ENCODE assay signal across 8 mouse cellular contexts in the genomic region with DNA sequence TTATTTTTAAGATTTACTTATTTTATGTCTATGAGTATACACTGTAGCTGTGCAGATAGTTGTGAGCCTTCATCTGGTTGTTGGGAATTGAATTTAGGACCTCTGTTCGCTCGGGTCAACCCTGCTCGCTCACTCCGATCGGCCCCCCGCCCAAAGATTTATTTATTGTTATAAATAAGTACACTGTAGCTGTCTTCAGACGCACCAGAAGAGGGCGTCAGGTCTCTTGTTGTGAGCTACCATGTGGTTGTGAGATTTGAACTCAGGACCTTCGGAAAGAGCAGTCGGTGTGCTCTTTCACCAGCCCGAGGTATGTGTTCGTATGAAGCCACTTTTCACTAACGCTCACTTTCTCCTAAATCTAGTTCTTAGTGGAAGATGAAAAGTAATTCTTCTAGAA. TPM values are rescaled to one million over a fixed set of nuclear protein-coding genes. Genes with fewer than 3 reads are reported as not detected.
DNase-seq lines count a peak whose midpoint lies in the region; ATAC-seq lines count a peak whose summit lies in the region.

No protein-coding gene starts in this region.

- DNase-seq in CD4-positive, CD25-positive, alpha-beta regulatory T cell, adult 2 months (ENCODE audit: low read depth, low spot score) = peak; percentile 42
- peak; percentile 7 for DNase-seq in thymus, postnatal 0 days (ENCODE audit: low spot score)
- DNase-seq in thymus, postnatal 10 days (ENCODE audit: low spot score in 2 of 2) = no peak
- DNase-seq in spleen, postnatal 4 days (ENCODE audit: low spot score in 2 of 2) = peak; percentile 25 to 66
- DNase-seq in left cerebral cortex, postnatal 4 days = no peak

- H3K4me1 ChIP-seq in hindbrain, embryonic 12.5 days = peaks cover 20% of the 10 kb centered on the region
- H3K4me1 ChIP-seq in liver, embryonic 12.5 days = peaks cover 25% of the 10 kb centered on the region

- WGBS in hindbrain, embryonic 12.5 days = 50% methylated on average over 13 of the region's 13 CpGs
- 36% methylated on average over 13 of the region's 13 CpGs for WGBS in liver, embryonic 12.5 days (ENCODE audit: insufficient replicate concordance)

- H3K4me3 ChIP-seq in hindbrain, embryonic 12.5 days = peak overlapping the region; percentile 89
- H3K4me3 ChIP-seq in liver, embryonic 12.5 days = peak overlapping the region; percentile 94

- no peak for ATAC-seq in CD4-positive, CD25-positive, alpha-beta regulatory T cell, adult 4 months
- no peak for ATAC-seq in hindbrain, embryonic 12.5 days (ENCODE audit: low FRiP score)
- ATAC-seq in liver, embryonic 12.5 days = no peak

- no peaks in the 10 kb centered on the region for H3K27me3 ChIP-seq in hindbrain, embryonic 12.5 days
- no peaks in the 10 kb centered on the region for H3K27me3 ChIP-seq in liver, embryonic 12.5 days (replicated peaks)

- peaks cover 20% of the 10 kb centered on the region for H3K36me3 ChIP-seq in hindbrain, embryonic 12.5 days
- H3K36me3 ChIP-seq in liver, embryonic 12.5 days = peaks cover 40% of the 10 kb centered on the region

- peak overlapping the region; percentile 62 for H3K4me2 ChIP-seq in hindbrain, embryonic 12.5 days (replicated peaks)
- peak overlapping the region; percentile 84 for H3K4me2 ChIP-seq in liver, embryonic 12.5 days

- no peaks in the 10 kb centered on the region for H3K9me3 ChIP-seq in hindbrain, embryonic 12.5 days (replicated peaks)
- H3K9me3 ChIP-seq in liver, embryonic 12.5 days (replicated peaks) = no peaks in the 10 kb centered on the region

- peak overlapping the region; percentile 87 for H3K9ac ChIP-seq in hindbrain, embryonic 12.5 days
- peak overlapping the region; percentile 95 for H3K9ac ChIP-seq in liver, embryonic 12.5 days

- no peak overlapping the region for H3K27ac ChIP-seq in hindbrain, embryonic 12.5 days
- peak overlapping the region; percentile 99 for H3K27ac ChIP-seq in liver, embryonic 12.5 days

- intact Hi-C loops in left cerebral cortex, postnatal 4 days (cut with DNase I) = no loop called here

RNA-seq across cellular contexts. Expression of a gene that starts 0.8 kb away (rescaled TPM):
- polyA plus RNA-seq in CD4-positive, CD25-positive, alpha-beta regulatory T cell, adult 4 months (2017; shearing (Covaris generic)) = 10 to 100 TPM; 11.4 to 16.4 TPM
- 22.9 and 26.4 TPM in 2 replicates for polyA plus RNA-seq in thymus, postnatal 0 days (2015; fragmentation: Nextera tagmentation; extraction: Ambion mirVana)
- polyA plus RNA-seq in hindbrain, embryonic 12.5 days (2016; fragmentation: Nextera tagmentation; extraction: Ambion mirVana) = 36.7 and 38.6 TPM in 2 replicates
- polyA plus RNA-seq in liver, embryonic 12.5 days (2016; fragmentation: Nextera tagmentation; extraction: Ambion mirVana) = 20.8 and 21.6 TPM in 2 replicates
- 10 to 100 TPM; 34.2 to 38.6 TPM for total RNA-seq in left cerebral cortex, postnatal 4 days (2021)

RNA-seq across cellular contexts. Expression of a gene that starts 38.1 kb away (rescaled TPM):
- polyA plus RNA-seq in CD4-positive, CD25-positive, alpha-beta regulatory T cell, adult 4 months (2017; shearing (Covaris generic)) = 10 to 100 TPM; 29.2 to 31.7 TPM
- polyA plus RNA-seq in thymus, postnatal 0 days (2015; fragmentation: Nextera tagmentation; extraction: Ambion mirVana) = 64.7 and 67.4 TPM in 2 replicates
- polyA plus RNA-seq in hindbrain, embryonic 12.5 days (2016; fragmentation: Nextera tagmentation; extraction: Ambion mirVana) = 77.5 and 81.0 TPM in 2 replicates
- polyA plus RNA-seq in liver, embryonic 12.5 days (2016; fragmentation: Nextera tagmentation; extraction: Ambion mirVana) = 46.5 and 48.1 TPM in 2 replicates
- total RNA-seq in left cerebral cortex, postnatal 4 days (2021) = 10 to 100 TPM; 66.5 to 66.9 TPM

RNA-seq across cellular contexts. Expression of a gene that starts 54.3 kb away (rescaled TPM):
- polyA plus RNA-seq in CD4-positive, CD25-positive, alpha-beta regulatory T cell, adult 4 months (2017; shearing (Covaris generic)) = 1 to 10 TPM; 1.1 to 2.7 TPM
- 7.6 and 9.1 TPM in 2 replicates for polyA plus RNA-seq in thymus, postnatal 0 days (2015; fragmentation: Nextera tagmentation; extraction: Ambion mirVana)
- polyA plus RNA-seq in hindbrain, embryonic 12.5 days (2016; fragmentation: Nextera tagmentation; extraction: Ambion mirVana) = 7.4 and 9.5 TPM in 2 replicates
- polyA plus RNA-seq in liver, embryonic 12.5 days (2016; fragmentation: Nextera tagmentation; extraction: Ambion mirVana) = 24.4 and 26.1 TPM in 2 replicates
- total RNA-seq in left cerebral cortex, postnatal 4 days (2021) = 1 to 10 TPM; 5.9 to 7.0 TPM

RNA-seq across cellular contexts. Expression of a gene that starts 54.5 kb away (rescaled TPM):
- polyA plus RNA-seq in CD4-positive, CD25-positive, alpha-beta regulatory T cell, adult 4 months (2017; shearing (Covaris generic)) = 1 to 10 TPM; 4.8 to 6.5 TPM
- 20.0 and 21.0 TPM in 2 replicates for polyA plus RNA-seq in thymus, postnatal 0 days (2015; fragmentation: Nextera tagmentation; extraction: Ambion mirVana)
- polyA plus RNA-seq in hindbrain, embryonic 12.5 days (2016; fragmentation: Nextera tagmentation; extraction: Ambion mirVana) = 18.7 and 21.8 TPM in 2 replicates
- 26.5 and 27.9 TPM in 2 replicates for polyA plus RNA-seq in liver, embryonic 12.5 days (2016; fragmentation: Nextera tagmentation; extraction: Ambion mirVana)
- 1 to 10 TPM; 8.0 to 9.1 TPM for total RNA-seq in left cerebral cortex, postnatal 4 days (2021)

RNA-seq across cellular contexts. Expression of a gene that starts 55.1 kb away (rescaled TPM):
- 10 to 100 TPM; 19.7 to 37.2 TPM for polyA plus RNA-seq in CD4-positive, CD25-positive, alpha-beta regulatory T cell, adult 4 months (2017; shearing (Covaris generic))
- 12.1 and 12.3 TPM in 2 replicates for polyA plus RNA-seq in thymus, postnatal 0 days (2015; fragmentation: Nextera tagmentation; extraction: Ambion mirVana)
- polyA plus RNA-seq in hindbrain, embryonic 12.5 days (2016; fragmentation: Nextera tagmentation; extraction: Ambion mirVana) = 29.1 and 30.7 TPM in 2 replicates
- 13.5 and 14.0 TPM in 2 replicates for polyA plus RNA-seq in liver, embryonic 12.5 days (2016; fragmentation: Nextera tagmentation; extraction: Ambion mirVana)
- 10 to 100 TPM; 50.4 to 52.3 TPM for total RNA-seq in left cerebral cortex, postnatal 4 days (2021)

Comparison
In these comparisons a context has a peak if more than half of its experiments do, and no peak if none do; other contexts are left out.
1. DNase-seq: peak in CD4-positive, CD25-positive, alpha-beta regulatory T cell, adult 2 months (single experiment), thymus, postnatal 0 days (single experiment) and spleen, postnatal 4 days (2 of 2); none in thymus, postnatal 10 days (0 of 2) and left cerebral cortex, postnatal 4 days (single experiment).